Mouse (Mus musculus): ENCODE measurements at regions not wholly inside any gene's neighbourhood (a gene's known extent, or its start where the extent isn't known, plus 50 kb on each side); places are given as distances from the start of the nearest gene placed in this dataset.

GRCm38 (mm10) chr9:89858005-89858404 lies 51.7 kb upstream of the Rasgrf1 start:
- no peak for DNase-seq (ENCODE audit: low read depth, low spot score)

DNA sequence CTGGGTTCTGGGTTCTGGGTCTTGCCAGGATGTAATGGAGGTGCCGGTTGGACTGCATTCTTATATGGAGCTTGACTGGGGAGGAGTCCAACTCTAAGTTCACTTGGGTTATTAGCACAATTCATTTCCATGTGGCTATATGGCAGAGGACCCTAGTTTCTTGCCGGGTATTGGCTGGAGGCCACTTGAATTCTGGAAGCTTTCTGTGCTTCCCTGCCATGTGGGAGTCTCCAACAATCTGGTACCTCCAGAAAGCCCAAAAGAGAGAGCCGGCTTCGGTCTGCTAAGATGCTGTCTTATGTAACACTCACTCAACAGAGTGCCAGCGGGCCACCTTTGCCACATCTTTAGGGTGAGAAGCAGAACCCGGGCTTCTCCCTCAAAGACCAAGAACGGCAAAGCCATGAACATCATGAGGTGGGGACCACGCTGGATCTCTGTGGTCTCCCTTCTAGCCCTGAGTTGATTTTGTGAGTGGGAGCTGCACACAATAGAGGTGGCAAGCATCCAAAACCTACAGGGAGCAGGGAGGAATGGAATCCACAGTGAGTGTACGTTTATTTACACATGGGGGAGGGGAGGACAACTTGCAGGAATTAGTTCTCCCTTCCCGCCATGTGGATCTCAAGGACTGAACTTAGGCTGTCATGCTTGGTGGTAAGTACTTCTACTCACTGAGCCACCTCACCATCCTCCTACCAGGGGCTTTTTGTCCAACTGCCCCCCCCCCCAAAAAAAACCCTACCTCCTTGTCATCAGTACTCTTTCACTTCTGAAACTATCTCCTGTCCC lies 59.0 kb upstream of the Rasgrf1 start:
- DNase-seq (ENCODE audit: low read depth, low spot score) = no peak

GRCm38 (mm10) chr9:89849947-89850346 lies 59.8 kb upstream of the Rasgrf1 start:
- no peak for DNase-seq (ENCODE audit: low read depth, low spot score)

- no peak for DNase-seq (ENCODE audit: low read depth, low spot score)
Measured at GRCm38 (mm10) chr9:89848571-89848970, 61.1 kb upstream of the Rasgrf1 start.

DNA sequence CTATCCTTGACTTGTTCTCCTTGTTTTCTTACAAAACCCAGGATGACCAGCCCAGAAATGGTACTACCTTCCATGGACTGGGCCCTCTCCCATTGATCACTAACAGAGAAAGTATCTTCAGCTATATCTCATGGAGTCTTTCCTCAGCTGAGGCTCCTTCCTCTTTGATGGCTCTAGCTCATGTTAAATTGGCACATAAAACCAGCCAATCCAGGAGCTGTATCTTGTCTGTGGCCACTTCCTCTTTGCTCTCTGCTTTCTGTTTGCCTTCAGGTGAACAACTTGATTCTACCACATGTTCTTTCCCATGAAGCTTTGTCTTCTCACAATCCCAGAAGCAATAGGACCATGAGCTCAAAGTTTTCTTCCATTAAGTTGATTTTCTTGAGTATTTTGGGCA lies 62.7 kb upstream of the Rasgrf1 start:
- no peak for DNase-seq (ENCODE audit: low read depth, low spot score)

DNA sequence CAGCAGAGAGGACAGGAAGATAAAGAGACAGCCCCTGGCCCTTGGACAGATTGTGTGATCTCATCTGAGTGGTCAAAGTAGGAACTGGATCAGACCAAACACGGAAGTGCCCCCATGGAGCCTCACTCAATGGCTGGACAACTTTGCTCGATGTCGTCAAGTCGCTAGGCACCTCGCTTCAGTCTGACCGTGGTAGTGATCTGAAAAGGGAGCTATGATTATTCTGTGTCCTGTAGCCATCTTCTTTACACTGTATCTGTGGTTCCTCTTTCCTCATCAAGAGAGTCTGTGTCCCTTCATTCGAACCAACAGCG lies 67.0 kb upstream of the Rasgrf1 start:
- DNase-seq (ENCODE audit: low read depth, low spot score) = no peak

DNA sequence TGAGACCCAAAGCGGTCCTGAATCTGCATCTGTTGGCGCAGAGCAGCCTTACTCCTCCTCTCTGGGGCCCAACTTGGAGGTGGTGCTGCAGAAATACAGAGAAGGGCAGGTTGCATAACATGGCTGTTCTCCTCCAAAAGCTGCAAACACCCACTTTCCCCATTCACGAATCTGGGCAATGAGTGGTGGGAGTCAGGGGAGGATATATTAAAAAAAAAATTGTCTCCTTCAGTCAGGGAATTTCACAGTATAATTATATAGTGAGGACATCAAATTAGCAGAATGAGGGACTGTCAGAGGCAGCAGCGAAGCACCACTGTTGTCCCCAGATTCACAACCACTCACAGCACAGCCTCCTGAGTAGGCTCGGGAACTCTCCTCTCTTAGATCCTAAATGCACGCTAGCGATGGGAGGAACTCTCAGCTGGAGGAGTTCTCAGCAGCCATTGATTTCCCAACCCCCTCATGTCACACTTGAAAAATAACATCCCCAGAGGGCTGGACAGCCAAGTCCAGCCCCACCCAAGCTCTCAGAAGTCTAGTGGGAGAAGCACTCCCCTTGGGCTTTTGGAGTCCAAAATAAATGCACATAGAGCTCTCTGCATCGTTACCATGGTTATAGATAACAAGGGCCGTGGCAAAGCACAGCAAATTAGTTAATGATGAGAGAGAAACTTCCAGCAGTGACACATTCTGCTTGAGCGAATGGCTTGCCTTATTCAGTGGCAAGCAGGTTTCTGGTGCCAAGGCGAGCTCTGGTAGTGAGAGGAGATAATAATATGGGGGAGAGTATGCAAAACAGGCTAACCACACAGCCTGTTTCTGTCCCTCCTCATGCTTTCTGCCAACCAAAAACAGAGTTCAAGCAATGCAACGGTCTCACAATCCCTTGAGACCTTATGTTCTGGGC lies 67.6 kb upstream of the Rasgrf1 start:
- no peak for DNase-seq (ENCODE audit: low read depth, low spot score)

DNA sequence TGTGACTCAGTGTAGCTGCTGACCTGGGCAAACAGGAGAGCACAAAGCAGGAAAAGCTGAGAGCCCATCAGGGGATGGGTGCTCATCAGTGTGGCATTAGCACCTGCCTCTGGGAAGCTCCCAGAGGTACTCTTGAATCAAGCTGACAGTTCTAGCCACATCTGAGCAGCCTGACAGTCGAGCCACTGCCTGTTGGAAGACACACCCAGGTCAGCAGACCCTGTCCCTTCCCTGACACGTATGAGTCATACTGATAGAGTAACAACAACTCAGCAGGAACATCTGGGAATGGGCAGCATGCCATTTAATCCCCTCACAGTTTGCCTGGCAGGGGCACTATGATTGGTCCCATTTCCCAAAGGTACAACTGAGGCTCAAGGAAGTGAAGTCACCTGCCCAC lies 68.3 kb upstream of the Rasgrf1 start:
- DNase-seq (ENCODE audit: low read depth, low spot score) = no peak

GRCm38 (mm10) chr9:89836454-89837245 lies 73.1 kb upstream of the Rasgrf1 start:
- DNase-seq (ENCODE audit: low read depth, low spot score) = no peak

DNA sequence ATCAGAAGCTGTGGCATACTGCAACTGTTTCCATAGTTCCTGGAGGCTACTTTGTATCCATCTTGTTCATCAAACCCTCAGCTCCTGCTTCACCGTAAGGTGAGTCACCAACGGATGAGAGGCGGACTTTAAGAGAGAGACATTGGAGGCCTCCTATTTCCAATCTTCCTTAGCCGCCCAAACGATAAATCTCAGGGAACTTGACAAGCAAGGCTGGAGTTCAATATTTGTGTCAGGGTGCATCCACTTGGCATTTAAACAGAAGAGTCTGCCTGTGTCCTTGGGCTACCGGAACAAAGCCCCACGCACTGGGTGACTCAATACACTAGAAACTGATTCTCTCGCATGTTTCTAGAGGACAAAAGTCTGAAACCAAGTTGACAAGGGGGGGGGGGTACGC lies 76.1 kb upstream of the Rasgrf1 start:
- no peak for DNase-seq (ENCODE audit: low read depth, low spot score)

GRCm38 (mm10) chr9:89831855-89832254 lies 77.9 kb upstream of the Rasgrf1 start:
- DNase-seq (ENCODE audit: low read depth, low spot score) = no peak

DNA sequence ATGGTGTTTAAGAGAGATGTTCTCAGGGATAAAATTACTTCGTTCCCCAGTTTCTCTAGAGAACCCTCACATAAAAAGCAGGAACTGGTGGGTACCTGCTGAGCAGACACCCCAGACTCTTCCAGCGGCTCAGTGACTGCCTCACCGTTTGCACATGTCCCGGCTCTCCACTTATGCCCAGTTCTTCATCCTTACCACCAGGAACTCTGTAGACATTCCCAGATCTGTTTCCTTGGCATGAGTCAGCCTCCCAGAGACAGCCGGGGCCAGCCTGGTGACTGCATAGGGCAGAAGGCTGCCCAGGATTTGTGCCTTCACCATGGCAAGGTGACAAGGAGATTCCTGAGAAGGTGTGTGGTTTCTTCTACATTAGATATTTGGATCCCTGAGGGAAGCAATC lies 81.6 kb upstream of the Rasgrf1 start:
- DNase-seq (ENCODE audit: low read depth, low spot score) = no peak

GRCm38 (mm10) chr9:89827564-89827963 lies 82.1 kb upstream of the Rasgrf1 start:
- DNase-seq (ENCODE audit: low read depth, low spot score) = no peak

DNA sequence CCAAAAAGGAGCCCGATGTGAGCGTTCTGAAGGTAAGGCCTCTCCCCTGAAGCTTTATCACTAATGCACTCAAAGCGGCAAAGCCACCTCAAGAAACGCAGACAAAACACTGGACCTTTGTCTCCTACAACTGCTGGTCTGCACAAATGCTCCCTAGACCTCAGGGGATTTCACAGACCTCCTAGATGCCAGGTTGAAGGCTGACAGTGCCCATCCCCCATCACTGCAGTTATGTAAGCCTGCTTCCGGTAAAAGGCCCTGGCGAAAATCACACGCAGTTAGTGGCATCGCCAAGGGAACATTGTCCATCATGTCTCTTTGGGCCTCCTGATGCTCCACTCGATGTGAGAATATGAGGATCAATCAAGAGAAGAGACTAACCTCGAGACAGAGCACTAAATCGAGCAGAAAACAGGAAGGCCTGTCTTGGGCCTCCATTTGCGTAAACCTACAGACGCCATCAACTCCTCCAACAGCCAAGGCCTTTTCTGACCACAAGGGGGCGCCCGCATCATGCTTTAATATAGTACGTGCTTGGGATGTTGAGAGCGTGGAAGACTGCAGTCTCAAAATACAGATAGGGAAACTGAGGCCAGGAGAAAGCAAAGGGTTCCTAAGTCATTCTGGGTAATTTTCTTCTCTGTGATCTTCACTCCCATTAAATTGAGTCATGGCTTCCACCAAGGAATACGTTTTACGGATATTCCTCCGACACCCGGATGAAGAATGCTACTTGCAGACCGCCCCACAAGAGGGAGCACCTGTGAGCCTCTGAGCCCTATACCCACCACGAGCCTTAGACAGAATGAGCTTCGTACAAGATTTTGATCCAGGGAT lies 82.8 kb upstream of the Rasgrf1 start:
- peak; percentile 84 for DNase-seq (ENCODE audit: low read depth, low spot score)

DNA sequence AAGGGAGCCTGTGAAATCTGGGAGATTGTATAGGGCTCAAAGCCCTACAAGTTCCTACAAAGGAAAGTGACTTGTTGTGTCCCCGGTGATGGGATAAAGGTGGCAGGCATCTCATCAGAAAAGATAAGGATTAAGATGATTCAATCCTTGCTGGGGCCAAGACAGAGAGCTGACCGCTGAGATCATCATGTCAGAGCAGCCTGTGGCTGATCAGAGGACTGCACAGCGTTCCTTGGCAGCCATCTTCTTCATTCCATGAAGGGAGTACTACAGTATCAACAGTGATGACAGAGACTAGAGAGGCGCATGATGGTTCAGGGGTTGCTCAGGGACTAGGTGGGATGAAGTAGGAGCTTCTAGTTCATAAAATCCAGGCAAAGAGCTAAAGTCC lies 83.6 kb upstream of the Ankrd34c start:
- no peak for DNase-seq (ENCODE audit: low read depth, low spot score)

GRCm38 (mm10) chr9:89821109-89821852 lies 83.0 kb upstream of the Ankrd34c start:
- DNase-seq (ENCODE audit: low read depth, low spot score) = no peak

GRCm38 (mm10) chr9:89813616-89814318 lies 75.5 kb upstream of the Ankrd34c start:
- DNase-seq (ENCODE audit: low read depth, low spot score) = no peak

DNA sequence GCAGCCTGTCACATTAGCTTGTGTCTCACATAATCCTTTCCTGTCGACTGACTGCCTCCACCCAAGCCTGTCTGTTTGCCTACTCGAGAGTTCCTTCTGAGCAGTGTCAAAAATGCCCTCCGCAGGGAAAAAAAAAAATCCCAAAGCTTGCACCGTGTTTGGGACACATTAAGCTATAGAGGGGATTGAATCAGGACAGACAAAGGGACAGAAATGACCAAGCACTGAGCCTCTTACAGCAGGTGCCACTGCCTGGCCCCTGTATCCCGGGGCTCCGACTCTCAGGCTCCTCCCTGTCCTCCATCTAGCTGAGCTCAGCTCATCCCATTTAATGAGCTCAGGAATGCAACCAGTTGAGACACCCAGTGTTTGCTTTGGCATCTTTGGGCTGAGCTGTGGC lies 69.1 kb upstream of the Ankrd34c start:
- DNase-seq (ENCODE audit: low read depth, low spot score) = no peak

- DNase-seq (ENCODE audit: low read depth, low spot score) = no peak
Measured at GRCm38 (mm10) chr9:89802658-89803057, 64.4 kb upstream of the Ankrd34c start.

GRCm38 (mm10) chr9:89793018-89793417 lies 54.7 kb upstream of the Ankrd34c start:
- DNase-seq (ENCODE audit: low read depth, low spot score) = peak; percentile 67

All from CD4-positive, CD25-positive, alpha-beta regulatory T cell, adult 2 months (primary cell).